Mouse (Mus musculus): Measurements from ENCODE around the gene Pdpk1.

DNA sequence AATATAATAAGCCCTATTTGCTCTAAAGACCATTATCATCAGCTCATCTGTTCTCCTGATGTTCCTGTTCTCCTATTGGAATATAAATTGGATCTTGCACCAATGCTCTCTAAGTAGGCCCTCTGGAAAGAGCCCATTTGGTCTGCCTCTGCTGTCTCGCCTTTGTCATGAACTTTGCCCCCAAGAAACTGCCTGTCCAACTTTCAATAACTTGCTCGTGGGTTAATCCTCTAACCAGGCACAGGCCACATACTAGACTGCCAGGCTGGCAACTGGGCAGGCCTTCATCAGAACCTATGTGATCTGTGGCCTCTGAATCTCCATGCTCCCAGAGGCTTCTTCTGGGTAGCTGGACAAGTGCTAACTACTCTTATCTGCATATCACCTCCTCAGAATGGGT lies 45.6 kb downstream of the Pdpk1 start:
- TF ChIP-seq CTCF (IDR thresholded peaks at IDR 0.05; ENCODE audit: borderline replicate concordance, control insufficient read depth, extremely low read depth, insufficient read depth, low read length, poor library complexity) (no peak), POLR2A (IDR thresholded peaks at IDR 0.05; ENCODE audit: control insufficient read depth, extremely low read depth, insufficient read depth, low read length, poor library complexity) (no peak)
